Mouse (Mus musculus) cerebellum, adult 2 months (tissue): ENCODE measurements at regions not wholly inside any gene's neighbourhood (a gene's known extent, or its start where the extent isn't known, plus 50 kb on each side); places are given as distances from the start of the nearest gene placed in this dataset.

Experiments
- CTCF ChIP-seq: fragments of 200-500 bp; IDR thresholded peaks from 2 replicates; pipeline ENCODE4 v1.5.1; 2011; ENCODE audit warnings: low read depth, mild to moderate bottlenecking, control low read depth, low read length, moderate library complexity, borderline replicate concordance; ENCODE audit not compliant: insufficient read depth
- POLR2A ChIP-seq: fragments of 200-500 bp; IDR thresholded peaks from 2 replicates; pipeline ENCODE4 v1.6.1; 2011; ENCODE audit warnings: low read length, control low read depth, borderline replicate concordance; ENCODE audit not compliant: insufficient read depth

DNA sequence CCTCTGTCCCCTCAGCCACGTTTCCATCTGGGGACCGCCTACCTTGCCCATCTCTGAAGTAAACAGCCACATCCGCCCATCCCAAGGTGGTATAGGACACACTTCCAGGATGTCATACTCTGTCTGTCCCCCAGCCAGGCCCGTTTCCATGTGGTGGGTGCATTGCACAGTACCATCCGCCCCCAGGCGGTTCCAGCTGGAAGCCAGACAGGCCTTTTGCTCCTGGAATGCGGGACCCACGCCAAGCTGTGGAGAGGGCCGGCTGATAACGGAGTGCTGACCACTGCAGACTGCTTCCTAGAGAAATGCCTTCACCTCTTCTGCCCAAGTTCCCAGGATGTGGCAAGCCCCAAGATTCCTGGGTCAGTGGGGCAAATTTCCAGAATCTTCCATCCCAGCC is 65.1 kb upstream of the Ptpn1 start:
- no peak for TF ChIP-seq CTCF
- TF ChIP-seq POLR2A = no peak
